Mouse (Mus musculus): Measurements from ENCODE around the gene Msh4.
A peak's percentile ranks its signal among the peaks of the same experiment; 100 is the strongest.

Gene Msh4

GRCm38 (mm10) chr3:153906136-153906871 is at the start of gene Msh4:
TSS of gene Msh4 (minus strand) at chr3:153906138.
- no peak for DNase-seq (ENCODE audit: low read depth)

GRCm38 (mm10) chr3:153948176-153948575 is 42.2 kb upstream of the Msh4 start:
- no peak for DNase-seq (ENCODE audit: low read depth)

GRCm38 (mm10) chr3:153947271-153947670 is 41.3 kb upstream of the Msh4 start:
- DNase-seq (ENCODE audit: low read depth), result no peak

- peak; percentile 94 for DNase-seq (ENCODE audit: low read depth)
Observed at GRCm38 (mm10) chr3:153944335-153944990, 38.5 kb upstream of the Msh4 start, which contains the start of gene Acadm. TSS of gene Acadm (minus strand) at chr3:153944632.

- DNase-seq (ENCODE audit: low read depth), result peak; percentile 50
Observed at GRCm38 (mm10) chr3:153943901-153944334, 38.0 kb upstream of the Msh4 start.

- DNase-seq (ENCODE audit: low read depth), result no peak
Observed at GRCm38 (mm10) chr3:153943003-153943640, 37.2 kb upstream of the Msh4 start.

- DNase-seq (ENCODE audit: low read depth), result no peak
Observed at GRCm38 (mm10) chr3:153941613-153942012, 35.7 kb upstream of the Msh4 start.

GRCm38 (mm10) chr3:153940486-153940885 is 34.5 kb upstream of the Msh4 start:
- DNase-seq (ENCODE audit: low read depth), result no peak

- DNase-seq (ENCODE audit: low read depth), result no peak
Observed at GRCm38 (mm10) chr3:153940021-153940420, 34.1 kb upstream of the Msh4 start.

GRCm38 (mm10) chr3:153937116-153937810 is 31.3 kb upstream of the Msh4 start:
- DNase-seq (ENCODE audit: low read depth), result no peak

GRCm38 (mm10) chr3:153935878-153936277 is 29.9 kb upstream of the Msh4 start:
- no peak for DNase-seq (ENCODE audit: low read depth)

- DNase-seq (ENCODE audit: low read depth), result no peak
Observed at GRCm38 (mm10) chr3:153932461-153932860, 26.5 kb upstream of the Msh4 start.

GRCm38 (mm10) chr3:153929526-153929925 is 23.6 kb upstream of the Msh4 start:
- no peak for DNase-seq (ENCODE audit: low read depth)

GRCm38 (mm10) chr3:153926333-153926732 is 20.4 kb upstream of the Msh4 start:
- DNase-seq (ENCODE audit: low read depth), result no peak

GRCm38 (mm10) chr3:153921147-153921910 is 15.4 kb upstream of the Msh4 start:
- DNase-seq (ENCODE audit: low read depth), result no peak

GRCm38 (mm10) chr3:153917200-153917599 is 11.3 kb upstream of the Msh4 start:
- no peak for DNase-seq (ENCODE audit: low read depth)

GRCm38 (mm10) chr3:153913510-153914243 is 7.7 kb upstream of the Msh4 start:
- DNase-seq (ENCODE audit: low read depth), result no peak

- peak; percentile 82 for DNase-seq (ENCODE audit: low read depth)
Observed at GRCm38 (mm10) chr3:153912546-153913509, 6.9 kb upstream of the Msh4 start, which contains the start of gene Rabggtb. TSS of gene Rabggtb (minus strand) at chr3:153913009.

- DNase-seq (ENCODE audit: low read depth), result no peak
Observed at GRCm38 (mm10) chr3:153911882-153912440, 6.0 kb upstream of the Msh4 start.

All from c-Kit-positive CD71-negative TER-119-negative erythroid progenitor cells, embryonic 14.5 days (primary cell).